Mouse (Mus musculus): ENCODE measurements around the gene D10Wsu102e. TPM values are rescaled to one million over a fixed set of nuclear protein-coding genes. Genes with fewer than 3 reads are reported as not detected.

The D10Wsu102e gene
- 1.1 and 1.3 TPM in 2 replicates for polyA plus RNA-seq (2015; fragmentation: Nextera tagmentation; extraction: Ambion mirVana)

DNA sequence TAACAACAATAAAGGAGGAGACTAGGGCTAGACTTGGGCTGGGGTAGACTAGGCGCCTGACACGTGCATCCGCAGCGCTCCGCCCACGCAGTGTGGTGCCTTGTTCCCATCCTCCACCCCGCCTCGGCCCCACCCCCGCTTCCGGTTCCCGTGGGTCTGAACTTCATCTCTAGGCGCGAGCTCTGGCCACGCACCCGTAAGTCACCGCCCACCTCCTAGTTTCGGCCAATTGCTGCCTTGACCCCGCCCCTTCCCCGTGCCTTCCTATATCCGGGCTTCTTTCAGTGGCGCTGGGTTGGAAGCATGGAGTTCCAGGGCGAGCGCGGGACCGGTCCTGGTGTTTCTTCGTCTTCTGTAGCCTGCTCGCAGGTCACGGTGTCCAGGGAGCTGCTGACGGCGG is at the start of gene D10Wsu102e:
Gene D10Wsu102e, plus strand, starts transcription at position 266 of the 400 bp plus-strand sequence.
- Histone ChIP-seq H3K27ac (ENCODE audit: low read length) (peak within 1 kb of the TSS; percentile 84), H3K4me1 (replicated peaks; ENCODE audit: control insufficient read depth, insufficient read depth, low read length) (peaks cover 17% of the 10 kb centered on the region), H3K4me2 (ENCODE audit: low read length) (peak within 1 kb of the TSS; percentile 79), H3K9ac (replicated peaks; ENCODE audit: low read depth, low read length) (peak within 1 kb of the TSS; percentile 77), H3K27me3 (replicated peaks; ENCODE audit: control insufficient read depth, insufficient read depth, low read length) (no peaks in the 10 kb centered on the region), H3K4me3 (replicated peaks; ENCODE audit: low read length) (peak within 1 kb of the TSS; percentile 79), H3K9me3 (ENCODE audit: control insufficient read depth, low read length) (no peaks in the 10 kb centered on the region), H3K36me3 (ENCODE audit: control insufficient read depth, insufficient read depth) (peaks cover 6% of the 10 kb centered on the region; the same call in 1 of the 2 replicates)
- under 1% methylated on average over 30 of the region's 30 CpGs for WGBS
- ATAC-seq: peak; percentile 98

DNA sequence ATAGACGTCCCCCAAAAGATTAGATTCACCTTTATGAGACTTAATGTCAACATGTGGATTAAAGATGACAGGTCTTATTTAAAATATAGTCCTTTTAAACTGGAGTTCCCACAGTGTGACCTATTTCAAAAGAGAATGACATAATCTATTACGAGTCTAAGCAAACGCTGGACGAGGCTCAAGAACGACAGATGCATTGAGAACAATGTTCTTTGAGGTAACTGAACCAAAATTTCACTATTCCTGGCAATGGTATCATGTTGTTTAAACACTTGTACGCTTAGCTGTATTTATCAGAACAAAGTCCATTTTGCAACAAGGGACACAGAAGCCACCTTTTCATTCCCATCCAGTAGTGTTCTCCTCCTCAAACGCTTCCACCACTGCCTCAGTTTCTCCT is 49.7 kb upstream of the D10Wsu102e start:
- Histone ChIP-seq H3K4me2 (ENCODE audit: low read length) (no peak overlapping the region), H3K9me3 (ENCODE audit: control insufficient read depth, low read length) (no peaks in the 10 kb centered on the region), H3K27ac (ENCODE audit: low read length) (no peak overlapping the region), H3K27me3 (replicated peaks; ENCODE audit: control insufficient read depth, insufficient read depth, low read length) (no peaks in the 10 kb centered on the region), H3K36me3 (ENCODE audit: control insufficient read depth, insufficient read depth) (no peaks in the 10 kb centered on the region), H3K4me1 (replicated peaks; ENCODE audit: control insufficient read depth, insufficient read depth, low read length) (no peaks in the 10 kb centered on the region), H3K9ac (replicated peaks; ENCODE audit: low read depth, low read length) (no peak overlapping the region), H3K4me3 (replicated peaks; ENCODE audit: low read length) (no peak overlapping the region)
- ATAC-seq: no peak
- WGBS: 88% methylated on average over 7 of the region's 7 CpGs

DNA sequence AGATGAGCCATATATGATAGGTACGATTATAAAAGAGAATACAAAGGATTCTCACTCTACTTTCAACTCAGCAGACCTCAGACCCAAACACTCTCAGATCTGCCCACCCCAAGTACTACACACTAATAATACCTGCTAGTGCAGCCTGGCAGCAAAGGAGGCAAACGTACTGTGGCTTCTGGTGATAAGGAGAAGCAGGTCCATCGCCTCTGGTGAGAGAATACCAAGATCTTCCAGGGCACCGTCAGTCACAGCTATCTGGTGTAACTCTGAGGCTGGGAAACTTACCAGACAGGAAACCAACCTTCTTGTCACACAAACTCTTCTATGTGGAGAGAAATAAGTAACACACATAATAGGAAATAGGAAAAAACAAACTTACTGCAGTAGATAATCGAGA is 47.0 kb upstream of the D10Wsu102e start:
- no peaks in the 10 kb centered on the region for H3K4me1 ChIP-seq (replicated peaks; ENCODE audit: control insufficient read depth, insufficient read depth, low read length)
- no peaks in the 10 kb centered on the region for H3K36me3 ChIP-seq (ENCODE audit: control insufficient read depth, insufficient read depth)
- no peak overlapping the region for H3K4me2 ChIP-seq (ENCODE audit: low read length)
- no peaks in the 10 kb centered on the region for H3K27me3 ChIP-seq (replicated peaks; ENCODE audit: control insufficient read depth, insufficient read depth, low read length)
- no peak for ATAC-seq
- 91% methylated on average over 5 of the region's 5 CpGs for WGBS
- H3K27ac ChIP-seq (ENCODE audit: low read length): no peak overlapping the region
- no peak overlapping the region for H3K4me3 ChIP-seq (replicated peaks; ENCODE audit: low read length)
- H3K9me3 ChIP-seq (ENCODE audit: control insufficient read depth, low read length): no peaks in the 10 kb centered on the region
- no peak overlapping the region for H3K9ac ChIP-seq (replicated peaks; ENCODE audit: low read depth, low read length)

DNA sequence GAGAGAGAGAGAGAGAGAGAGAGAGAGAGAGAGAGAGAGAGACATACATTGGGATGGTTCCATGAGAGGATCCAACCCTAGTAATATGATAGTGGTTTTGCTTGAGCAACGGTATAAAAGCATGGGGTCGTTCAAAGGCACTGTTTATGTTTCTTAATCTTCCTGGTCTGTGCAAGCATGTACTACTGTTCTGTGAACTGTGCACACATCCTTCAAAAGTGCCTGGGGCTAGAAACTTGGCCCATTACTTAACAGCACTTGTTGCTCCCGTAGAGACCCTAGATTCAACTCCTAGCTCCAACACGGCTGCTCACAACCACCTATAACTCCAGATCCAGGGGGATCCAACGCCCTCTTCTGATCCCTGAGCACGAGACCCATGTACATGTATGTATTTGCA is 39.6 kb upstream of the D10Wsu102e start:
- H3K4me1 ChIP-seq (replicated peaks; ENCODE audit: control insufficient read depth, insufficient read depth, low read length): no peaks in the 10 kb centered on the region
- no peak overlapping the region for H3K4me2 ChIP-seq (ENCODE audit: low read length)
- WGBS: 86% methylated on average over 6 of the region's 6 CpGs
- no peak overlapping the region for H3K27ac ChIP-seq (ENCODE audit: low read length)
- no peaks in the 10 kb centered on the region for H3K36me3 ChIP-seq (ENCODE audit: control insufficient read depth, insufficient read depth)
- no peak overlapping the region for H3K9ac ChIP-seq (replicated peaks; ENCODE audit: low read depth, low read length)
- ATAC-seq: no peak
- H3K27me3 ChIP-seq (replicated peaks; ENCODE audit: control insufficient read depth, insufficient read depth, low read length): no peaks in the 10 kb centered on the region
- H3K9me3 ChIP-seq (ENCODE audit: control insufficient read depth, low read length): no peaks in the 10 kb centered on the region
- H3K4me3 ChIP-seq (replicated peaks; ENCODE audit: low read length): no peak overlapping the region

DNA sequence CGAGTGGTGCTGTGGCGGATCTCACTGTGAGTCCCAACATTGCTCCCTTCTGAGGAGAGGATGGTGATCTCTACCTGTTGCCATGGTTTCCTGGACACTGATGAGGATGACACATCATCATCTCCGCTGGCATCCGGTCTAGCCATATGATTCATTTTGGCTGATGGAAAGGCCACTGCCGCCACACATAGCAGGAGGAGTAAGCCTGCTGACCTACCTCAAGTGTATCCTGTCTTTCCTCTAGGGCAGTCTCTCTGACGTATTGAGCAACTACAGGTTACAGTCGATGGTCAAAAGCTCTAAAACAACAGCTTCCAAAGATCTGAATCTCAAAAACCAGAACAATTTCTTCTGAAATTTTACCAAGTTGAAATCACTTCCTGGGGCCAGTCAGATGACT is 39.2 kb upstream of the D10Wsu102e start:
- H3K27me3 ChIP-seq (replicated peaks; ENCODE audit: control insufficient read depth, insufficient read depth, low read length): no peaks in the 10 kb centered on the region
- H3K9me3 ChIP-seq (ENCODE audit: control insufficient read depth, low read length): no peaks in the 10 kb centered on the region
- 92% methylated on average over 7 of the region's 7 CpGs for WGBS
- no peak overlapping the region for H3K9ac ChIP-seq (replicated peaks; ENCODE audit: low read depth, low read length)
- H3K36me3 ChIP-seq (ENCODE audit: control insufficient read depth, insufficient read depth): no peaks in the 10 kb centered on the region
- no peak overlapping the region for H3K4me3 ChIP-seq (replicated peaks; ENCODE audit: low read length)
- ATAC-seq: no peak
- no peaks in the 10 kb centered on the region for H3K4me1 ChIP-seq (replicated peaks; ENCODE audit: control insufficient read depth, insufficient read depth, low read length)
- no peak overlapping the region for H3K27ac ChIP-seq (ENCODE audit: low read length)
- H3K4me2 ChIP-seq (ENCODE audit: low read length): no peak overlapping the region

DNA sequence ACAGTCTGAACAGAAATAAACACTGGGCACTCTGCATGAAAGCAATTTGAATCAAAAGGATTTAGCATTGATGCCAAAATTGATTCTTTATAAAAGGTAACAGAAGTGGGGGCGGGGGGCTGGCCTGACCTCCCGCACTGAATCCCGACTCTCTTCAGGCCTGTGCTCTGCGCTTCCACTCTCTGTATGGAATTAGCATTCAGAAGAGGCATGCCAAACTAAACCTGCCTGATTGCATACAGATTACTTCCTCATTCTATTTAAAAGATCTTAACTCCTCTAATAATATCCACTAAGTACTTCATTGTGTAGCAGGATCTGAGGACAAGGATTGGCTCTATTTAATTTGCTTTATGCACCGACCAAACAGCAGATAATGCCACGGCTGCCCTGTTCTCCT is 38.5 kb upstream of the D10Wsu102e start:
- 15% methylated on average over 6 of the region's 6 CpGs for WGBS
- no peaks in the 10 kb centered on the region for H3K36me3 ChIP-seq (ENCODE audit: control insufficient read depth, insufficient read depth)
- no peaks in the 10 kb centered on the region for H3K9me3 ChIP-seq (ENCODE audit: control insufficient read depth, low read length)
- H3K4me2 ChIP-seq (ENCODE audit: low read length): no peak overlapping the region
- no peak overlapping the region for H3K4me3 ChIP-seq (replicated peaks; ENCODE audit: low read length)
- no peak overlapping the region for H3K27ac ChIP-seq (ENCODE audit: low read length)
- no peaks in the 10 kb centered on the region for H3K4me1 ChIP-seq (replicated peaks; ENCODE audit: control insufficient read depth, insufficient read depth, low read length)
- no peak for ATAC-seq
- no peak overlapping the region for H3K9ac ChIP-seq (replicated peaks; ENCODE audit: low read depth, low read length)
- H3K27me3 ChIP-seq (replicated peaks; ENCODE audit: control insufficient read depth, insufficient read depth, low read length): no peaks in the 10 kb centered on the region

DNA sequence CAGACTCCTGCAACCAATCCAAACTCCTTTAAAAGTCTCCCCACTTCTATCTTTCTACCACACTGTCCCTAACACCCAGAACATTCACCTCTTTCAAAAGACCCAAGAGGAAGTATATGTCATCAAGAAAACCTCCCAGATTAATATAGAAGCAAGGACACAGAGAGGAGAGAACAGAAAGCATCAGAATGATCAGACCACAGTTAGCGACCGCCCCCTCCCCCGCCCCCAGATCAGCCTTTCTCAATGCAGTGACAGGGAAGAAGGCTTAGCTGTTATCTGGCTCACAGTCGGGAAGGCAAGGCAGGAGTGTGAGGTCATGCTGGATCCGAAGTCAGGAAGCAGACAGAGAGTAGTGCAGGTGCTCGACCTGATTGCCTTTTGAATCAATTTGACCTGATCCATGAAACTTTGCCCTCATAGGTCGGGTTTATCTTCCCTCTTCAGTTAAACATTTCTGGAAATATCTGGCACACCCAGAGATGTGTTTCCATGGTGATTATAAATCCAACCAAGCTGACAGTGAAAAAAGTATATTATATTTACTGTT is 37.4 kb upstream of the D10Wsu102e start:
- Histone ChIP-seq H3K4me2 (ENCODE audit: low read length) (no peak overlapping the region), H3K4me3 (replicated peaks; ENCODE audit: low read length) (no peak overlapping the region), H3K9me3 (ENCODE audit: control insufficient read depth, low read length) (no peaks in the 10 kb centered on the region), H3K27ac (ENCODE audit: low read length) (no peak overlapping the region), H3K9ac (replicated peaks; ENCODE audit: low read depth, low read length) (no peak overlapping the region), H3K36me3 (ENCODE audit: control insufficient read depth, insufficient read depth) (no peaks in the 10 kb centered on the region), H3K4me1 (replicated peaks; ENCODE audit: control insufficient read depth, insufficient read depth, low read length) (no peaks in the 10 kb centered on the region), H3K27me3 (replicated peaks; ENCODE audit: control insufficient read depth, insufficient read depth, low read length) (no peaks in the 10 kb centered on the region)
- 46% methylated on average over 7 of the region's 7 CpGs for WGBS
- ATAC-seq: no peak

DNA sequence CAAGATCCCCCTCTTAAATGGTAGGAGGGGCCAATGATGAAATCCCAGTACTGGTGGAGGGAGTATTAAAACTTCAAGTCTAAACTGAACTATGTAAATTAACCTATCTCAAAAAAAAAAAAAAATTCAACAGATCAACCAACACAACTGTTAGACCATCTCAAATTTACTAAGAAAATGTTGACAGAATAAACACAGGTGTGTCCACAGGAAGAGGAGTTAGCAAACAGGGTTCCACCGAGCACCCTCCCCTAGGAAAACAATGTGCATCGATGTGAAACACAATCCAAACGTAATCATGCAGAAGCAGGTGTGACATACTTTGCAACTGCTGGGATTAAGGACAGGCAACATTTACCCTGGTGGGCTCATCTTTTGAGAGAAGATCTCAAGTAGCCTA is 35.1 kb upstream of the D10Wsu102e start:
- WGBS: 88% methylated on average over 3 of the region's 3 CpGs
- Histone ChIP-seq H3K27me3 (replicated peaks; ENCODE audit: control insufficient read depth, insufficient read depth, low read length) (no peaks in the 10 kb centered on the region), H3K36me3 (ENCODE audit: control insufficient read depth, insufficient read depth) (no peaks in the 10 kb centered on the region), H3K27ac (ENCODE audit: low read length) (no peak overlapping the region), H3K4me2 (ENCODE audit: low read length) (no peak overlapping the region), H3K4me3 (replicated peaks; ENCODE audit: low read length) (no peak overlapping the region), H3K4me1 (replicated peaks; ENCODE audit: control insufficient read depth, insufficient read depth, low read length) (no peaks in the 10 kb centered on the region), H3K9me3 (ENCODE audit: control insufficient read depth, low read length) (no peaks in the 10 kb centered on the region), H3K9ac (replicated peaks; ENCODE audit: low read depth, low read length) (no peak overlapping the region)
- ATAC-seq: no peak

DNA sequence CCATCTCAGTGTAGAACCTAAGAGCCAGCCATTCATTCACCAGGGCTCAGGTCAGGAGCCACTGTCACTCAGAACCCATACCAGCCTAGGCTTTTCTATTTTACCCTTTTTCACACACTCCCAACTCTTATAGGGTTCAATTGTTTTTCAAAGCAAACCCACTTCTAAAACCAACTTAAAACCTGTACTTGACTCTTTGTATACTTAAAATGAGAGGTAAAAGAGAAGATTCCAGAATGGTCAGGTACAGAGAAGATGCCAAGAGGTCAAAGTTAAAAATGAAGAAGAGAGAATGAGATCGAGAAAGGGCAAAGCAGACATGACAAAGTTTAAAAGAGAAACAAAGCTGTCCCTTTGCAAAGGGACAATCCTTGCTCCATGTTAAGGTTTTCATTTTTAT is 34.1 kb upstream of the D10Wsu102e start:
- Histone ChIP-seq H3K27ac (ENCODE audit: low read length) (no peak overlapping the region), H3K4me1 (replicated peaks; ENCODE audit: control insufficient read depth, insufficient read depth, low read length) (no peaks in the 10 kb centered on the region), H3K4me3 (replicated peaks; ENCODE audit: low read length) (no peak overlapping the region), H3K9me3 (ENCODE audit: control insufficient read depth, low read length) (no peaks in the 10 kb centered on the region), H3K4me2 (ENCODE audit: low read length) (no peak overlapping the region), H3K9ac (replicated peaks; ENCODE audit: low read depth, low read length) (no peak overlapping the region), H3K27me3 (replicated peaks; ENCODE audit: control insufficient read depth, insufficient read depth, low read length) (no peaks in the 10 kb centered on the region), H3K36me3 (ENCODE audit: control insufficient read depth, insufficient read depth) (no peaks in the 10 kb centered on the region)
- no peak for ATAC-seq
- WGBS: 94% methylated on average over 1 of the region's 1 CpGs
